Mouse (Mus musculus) cerebellum, adult 2 months (tissue): ENCODE data around the gene Armh1. TPM values are rescaled to one million over a fixed set of nuclear protein-coding genes. Genes with fewer than 3 reads are reported as not detected.
A peak's percentile ranks its signal among the peaks of the same experiment; 100 is the strongest.

Experiments used
- DNase-seq, 2 experiments: peaks; one replicate each; pipeline ENCODE4 v3.0.0; 2021
- H3K27ac ChIP-seq: fragments of 200-500 bp; 2 replicates; pipeline ENCODE4 v1.5.1; 2012; ENCODE audit warnings: low read length, control low read depth, inconsistent platforms; ENCODE audit not compliant: insufficient read depth
- H3K27me3 ChIP-seq: fragments of 200-500 bp; 2 replicates; pipeline ENCODE4 v1.6.1; 2012; ENCODE audit warnings: inconsistent platforms, mild to moderate bottlenecking, low read length, moderate library complexity; ENCODE audit not compliant: control insufficient read depth, insufficient read depth
- H3K4me1 ChIP-seq: fragments of 200-500 bp; 2 replicates; pipeline ENCODE4 v1.6.1; 2011; ENCODE audit warnings: low read length; ENCODE audit not compliant: control insufficient read depth, insufficient read depth
- H3K4me3 ChIP-seq: fragments of 200-500 bp; replicated peaks from 2 replicates; pipeline ENCODE3; 2011; ENCODE audit warnings: mild to moderate bottlenecking, low read depth, low read length, control low read depth; ENCODE audit not compliant: insufficient read depth
- CTCF ChIP-seq: fragments of 200-500 bp; IDR thresholded peaks from 2 replicates; pipeline ENCODE4 v1.5.1; 2011; ENCODE audit warnings: low read depth, mild to moderate bottlenecking, control low read depth, low read length, moderate library complexity, borderline replicate concordance; ENCODE audit not compliant: insufficient read depth
- POLR2A ChIP-seq: fragments of 200-500 bp; IDR thresholded peaks from 2 replicates; pipeline ENCODE4 v1.6.1; 2011; ENCODE audit warnings: low read length, control low read depth, borderline replicate concordance; ENCODE audit not compliant: insufficient read depth
- WGBS: fragments of 180-500 bp; shearing (Covaris S2); methylation state at CpG from one replicate; pipeline ENCODE4 v1.1.7; 2018; 5-methylcytosine and 5-hydroxymethylcytosine counted together
- polyA plus RNA-seq: library from polyadenylated mRNA; depleted of rRNA; stranded (reverse); fragments of >200 nt; gene quantifications from 2 replicates; pipeline ENCODE4 v1.2.3, GENCODE M21; 2012

Armh1 gene
- polyA plus RNA-seq, 1 experiment = 0.67 TPM

GRCm38 (mm10) chr4:117277021-117277420 lies 25.1 kb upstream of the Armh1 start:
- no peak overlapping the region for H3K4me3 ChIP-seq
- H3K27me3 ChIP-seq = no peaks in the 10 kb centered on the region
- DNase-seq = peak; percentile 19 to 45
- no peaks in the 10 kb centered on the region for H3K4me1 ChIP-seq
- peak overlapping the region; percentile 35; the same call in 1 of the 2 replicates for H3K27ac ChIP-seq
- TF ChIP-seq CTCF = no peak
- 55% methylated on average over 13 of the region's 13 CpGs for WGBS

- no peak for TF ChIP-seq CTCF
- TF ChIP-seq POLR2A = no peak
- Histone ChIP-seq H3K27ac (no peak overlapping the region; the same call in 1 of the 2 replicates), H3K4me3 (no peak overlapping the region), H3K4me1 (no peaks in the 10 kb centered on the region), H3K27me3 (no peaks in the 10 kb centered on the region)
- no peak for DNase-seq
- WGBS = 94% methylated on average over 17 of the region's 17 CpGs
Measured at GRCm38 (mm10) chr4:117276281-117276711, 24.4 kb upstream of the Armh1 start.

- DNase-seq = no peak
- TF ChIP-seq CTCF (no peak), POLR2A (no peak)
- Histone ChIP-seq H3K27me3 (no peaks in the 10 kb centered on the region), H3K4me3 (no peak overlapping the region), H3K27ac (no peak overlapping the region), H3K4me1 (no peaks in the 10 kb centered on the region)
- WGBS = 74% methylated on average over 4 of the region's 4 CpGs
Measured at GRCm38 (mm10) chr4:117274720-117275119, 22.8 kb upstream of the Armh1 start.

- WGBS = 25% methylated on average over 12 of the region's 12 CpGs
- no peak overlapping the region for H3K4me3 ChIP-seq
- TF ChIP-seq CTCF (no peak), POLR2A (no peak)
- H3K27ac ChIP-seq = no peak overlapping the region
- no peaks in the 10 kb centered on the region for H3K27me3 ChIP-seq
- DNase-seq = peak in 1 of 2 experiments; percentile 11
- no peaks in the 10 kb centered on the region for H3K4me1 ChIP-seq
Measured at GRCm38 (mm10) chr4:117272459-117272858, 20.5 kb upstream of the Armh1 start.

GRCm38 (mm10) chr4:117270278-117270677 lies 18.4 kb upstream of the Armh1 start:
- Histone ChIP-seq H3K4me3 (no peak overlapping the region), H3K4me1 (no peaks in the 10 kb centered on the region), H3K27ac (no peak overlapping the region), H3K27me3 (no peaks in the 10 kb centered on the region)
- TF ChIP-seq CTCF = peak; percentile 89
- TF ChIP-seq POLR2A = no peak
- WGBS = 5% methylated on average over 6 of the region's 6 CpGs
- peak; percentile 53 to 68 for DNase-seq

- TF ChIP-seq POLR2A (no peak), CTCF (no peak)
- 85% methylated on average over 25 of the region's 25 CpGs for WGBS
- Histone ChIP-seq H3K4me3 (no peak overlapping the region), H3K27ac (no peak overlapping the region), H3K27me3 (no peaks in the 10 kb centered on the region), H3K4me1 (no peaks in the 10 kb centered on the region)
- DNase-seq = no peak
Measured at GRCm38 (mm10) chr4:117267831-117268437, 16.0 kb upstream of the Armh1 start.

GRCm38 (mm10) chr4:117267284-117267683 lies 15.4 kb upstream of the Armh1 start:
- Histone ChIP-seq H3K4me3 (no peak overlapping the region), H3K4me1 (no peaks in the 10 kb centered on the region), H3K27me3 (no peaks in the 10 kb centered on the region), H3K27ac (no peak overlapping the region)
- 11% methylated on average over 2 of the region's 2 CpGs for WGBS
- no peak for TF ChIP-seq POLR2A
- TF ChIP-seq CTCF = peak; percentile 97
- peak; percentile 59 to 73 for DNase-seq

GRCm38 (mm10) chr4:117262987-117263386 lies 11.1 kb upstream of the Armh1 start:
- 57% methylated on average over 8 of the region's 8 CpGs for WGBS
- Histone ChIP-seq H3K27ac (no peak overlapping the region), H3K4me1 (0 out of 2 replicates have a peak, but pooled peaks cover 2% of the 10 kb centered on the region), H3K4me3 (no peak overlapping the region), H3K27me3 (no peaks in the 10 kb centered on the region)
- TF ChIP-seq CTCF = no peak
- TF ChIP-seq POLR2A = no peak
- no peak for DNase-seq
